Mouse (Mus musculus) testis, postnatal 10 days (tissue): ENCODE measurements around the gene Rev1.

ENCODE experiments used
- DNase-seq: peaks from one replicate; pipeline ENCODE4 v3.0.0; 2021; ENCODE audit warnings: low spot score

Gene Rev1

DNA sequence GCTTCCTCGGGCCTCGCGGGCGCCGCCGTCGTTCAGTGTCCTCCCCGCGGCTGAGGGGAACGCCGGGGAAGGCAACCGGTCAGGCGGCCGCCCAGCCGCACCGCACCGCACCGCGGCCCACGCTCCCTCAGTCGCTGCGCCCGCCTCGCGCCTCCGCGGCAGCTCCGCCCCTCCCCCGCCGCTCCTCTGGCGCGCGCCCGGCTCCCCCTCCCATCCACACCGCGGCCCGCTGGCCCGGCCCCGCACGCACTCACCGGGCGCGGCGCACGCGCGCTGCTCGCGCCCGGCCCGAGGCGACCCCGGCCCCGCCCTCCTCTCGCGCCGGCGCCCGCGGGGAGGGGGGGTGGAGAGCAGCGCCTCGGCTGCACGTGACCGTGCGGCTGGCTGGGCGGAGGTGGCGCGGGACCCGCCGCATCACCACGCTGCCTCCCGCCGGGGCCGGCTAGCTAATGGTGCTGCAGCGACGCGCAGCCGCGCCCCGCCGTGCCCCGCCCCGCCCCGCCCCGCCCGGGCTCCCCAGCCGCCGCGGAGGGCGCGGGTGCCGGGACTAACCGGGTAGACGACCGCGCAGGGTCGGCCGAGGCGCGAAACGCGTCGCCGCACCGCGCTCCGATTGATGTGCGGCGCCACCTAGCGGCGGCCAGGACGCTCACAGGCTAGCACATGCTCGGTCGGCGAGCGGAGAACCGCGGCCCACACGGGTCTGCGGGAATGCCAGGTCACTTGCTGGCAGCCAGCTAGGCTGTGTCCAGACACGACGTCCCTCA, at the start of gene Rev1:
Gene Rev1 (minus strand): TSS at position 301 of the 767 bp plus-strand sequence.
- DNase-seq = peak; percentile 97

DNA sequence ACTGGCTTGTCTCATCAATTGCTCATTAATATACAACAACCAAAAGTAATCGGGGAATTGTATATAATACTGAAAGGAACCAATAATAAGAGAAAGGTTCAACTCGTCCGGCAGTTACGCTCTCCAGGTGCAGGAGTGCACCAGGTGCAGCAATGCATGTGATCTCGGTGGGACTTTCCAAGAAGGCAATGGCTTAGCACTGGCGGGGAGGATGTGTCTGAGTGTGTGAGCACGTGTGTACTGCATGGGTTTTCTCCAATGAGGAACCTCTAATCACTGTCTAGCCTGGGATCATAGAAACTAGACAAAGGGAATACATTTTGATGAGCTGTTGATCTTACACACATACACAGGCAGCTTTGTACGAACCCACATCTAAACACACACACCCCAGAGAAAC, 49.3 kb upstream of the Rev1 start:
- DNase-seq = no peak

DNA sequence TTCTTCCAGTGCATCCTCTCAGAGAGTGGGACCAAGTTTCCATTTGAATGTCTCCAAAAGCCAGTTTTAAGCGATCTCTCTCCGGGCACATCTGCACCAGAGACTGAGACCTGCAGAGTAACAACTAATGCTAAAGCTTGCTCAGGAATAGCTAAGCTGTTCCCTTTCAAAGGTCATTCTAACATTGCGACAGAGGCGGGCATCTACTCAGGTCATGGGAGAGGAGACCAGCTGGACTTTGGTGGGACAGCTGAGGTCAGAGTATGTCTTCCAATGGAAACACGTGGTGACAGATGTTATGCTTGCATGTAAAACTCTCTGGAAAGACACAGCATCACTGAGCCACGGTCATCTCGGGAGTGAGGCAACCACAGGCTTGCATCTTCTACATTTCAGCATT, 46.5 kb upstream of the Rev1 start:
- DNase-seq = no peak

DNA sequence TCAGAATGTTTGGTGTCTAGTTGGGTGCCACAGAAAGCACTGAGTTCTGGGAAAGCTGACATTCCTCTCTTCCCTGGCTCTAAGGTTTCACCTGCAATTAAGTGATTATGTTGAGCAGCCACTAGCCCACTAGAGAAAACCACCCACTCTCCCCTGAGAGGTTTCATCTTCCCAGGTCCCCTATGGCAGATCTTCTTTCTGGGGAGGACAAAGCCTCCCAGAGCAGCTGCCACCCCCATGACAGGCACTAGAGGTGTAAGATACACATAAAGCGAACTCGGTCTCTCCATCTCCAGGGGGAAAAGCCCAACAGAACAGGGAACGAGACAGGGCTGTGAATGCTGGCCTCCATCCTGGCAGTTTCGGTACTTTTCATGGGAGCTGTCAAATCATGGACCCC, 42.3 kb upstream of the Rev1 start:
- DNase-seq = no peak

DNA sequence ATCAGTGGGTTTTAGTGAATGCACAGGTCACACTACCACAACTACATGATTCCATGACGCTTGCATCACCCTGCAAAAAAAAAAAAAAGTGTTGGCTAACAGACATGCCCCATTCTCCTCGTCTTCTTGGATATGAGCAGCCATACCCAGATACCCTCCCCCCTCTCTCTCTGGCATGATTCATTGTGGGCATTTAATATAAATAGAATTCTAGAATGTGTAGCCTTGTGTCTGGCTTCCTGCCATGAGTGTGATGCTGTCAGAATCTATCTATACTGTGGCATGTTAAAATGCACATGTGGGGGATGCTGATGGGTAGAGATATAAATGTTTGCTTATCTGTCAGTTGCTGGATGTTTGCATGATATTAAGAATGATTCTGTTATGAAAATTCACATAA, 36.1 kb upstream of the Rev1 start:
- no peak for DNase-seq

DNA sequence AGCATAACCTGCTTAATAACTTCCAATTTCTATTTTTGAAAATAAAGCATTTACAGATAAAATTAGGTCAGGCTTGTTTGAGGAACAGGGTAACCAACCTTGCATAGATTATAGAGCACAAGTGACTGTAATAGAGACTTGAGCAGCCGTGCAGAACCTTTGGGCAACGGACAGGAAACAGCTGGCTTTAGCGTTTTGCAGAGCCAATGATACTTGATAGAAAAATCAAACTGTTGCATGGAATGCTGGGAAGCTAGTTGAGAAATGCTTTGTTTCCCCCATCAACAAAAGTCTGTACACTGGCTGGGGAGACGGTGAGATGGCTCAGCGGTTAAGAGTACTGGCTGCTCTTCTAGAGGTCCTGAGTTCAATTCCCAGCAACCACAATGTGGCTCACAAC, 20.5 kb upstream of the Rev1 start:
- DNase-seq = no peak

DNA sequence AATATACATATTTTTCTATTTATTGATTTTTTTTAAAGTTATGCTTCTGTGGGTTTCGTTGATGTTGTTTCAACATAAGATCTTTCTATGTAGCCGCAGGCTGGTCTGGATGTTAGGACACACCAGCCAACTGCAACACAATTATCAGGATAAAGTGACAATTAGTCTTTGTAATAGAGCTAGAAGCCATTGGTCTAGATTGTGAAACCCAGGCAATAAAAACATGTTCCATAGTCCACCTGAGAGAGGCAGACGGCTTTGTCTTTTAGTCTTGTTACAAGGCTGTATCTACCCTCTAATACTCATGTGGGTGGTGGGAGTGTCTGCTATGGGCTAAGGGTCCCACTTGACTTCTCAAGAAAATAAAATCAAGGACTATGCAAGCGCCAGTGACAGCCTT, 16.4 kb upstream of the Rev1 start:
- DNase-seq = no peak

DNA sequence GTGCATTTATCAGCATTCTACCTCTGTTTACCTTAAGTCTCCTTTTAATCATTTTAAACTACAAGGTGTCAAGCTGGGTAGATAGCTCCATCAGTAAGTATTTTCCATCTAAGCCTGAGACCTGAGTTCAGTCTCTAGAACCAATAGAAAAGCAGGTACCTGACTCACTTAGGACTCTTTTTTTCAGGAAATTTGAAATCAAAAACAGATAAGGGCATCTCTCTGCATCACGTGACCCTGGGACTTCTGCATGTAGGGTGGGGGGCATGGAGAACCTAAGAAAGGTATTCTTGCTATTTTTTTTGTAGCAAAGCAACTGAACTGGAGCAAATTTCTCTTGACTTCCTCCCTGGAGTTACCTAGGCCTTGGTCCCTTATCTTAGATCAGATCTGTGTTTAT, 11.8 kb upstream of the Rev1 start:
- no peak for DNase-seq

DNA sequence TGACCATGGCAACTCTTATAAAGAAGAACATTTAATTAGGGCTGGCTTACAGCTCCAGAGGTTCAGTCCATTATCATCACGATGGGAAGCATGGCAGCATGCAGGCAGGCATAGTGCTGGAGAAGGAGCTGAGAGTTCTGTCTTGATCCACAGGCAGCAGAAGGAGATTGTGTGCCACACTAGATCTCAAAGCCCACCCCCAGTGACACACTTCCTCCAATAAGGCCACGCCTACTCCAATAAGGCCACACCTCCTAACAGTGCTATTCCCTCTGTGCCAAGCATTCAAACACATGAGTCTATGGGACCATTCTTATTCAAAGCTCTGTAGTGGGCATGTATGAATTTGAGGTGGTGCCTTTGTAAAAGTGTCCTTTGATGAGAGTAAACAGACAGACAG, 11.3 kb upstream of the Rev1 start:
- no peak for DNase-seq

DNA sequence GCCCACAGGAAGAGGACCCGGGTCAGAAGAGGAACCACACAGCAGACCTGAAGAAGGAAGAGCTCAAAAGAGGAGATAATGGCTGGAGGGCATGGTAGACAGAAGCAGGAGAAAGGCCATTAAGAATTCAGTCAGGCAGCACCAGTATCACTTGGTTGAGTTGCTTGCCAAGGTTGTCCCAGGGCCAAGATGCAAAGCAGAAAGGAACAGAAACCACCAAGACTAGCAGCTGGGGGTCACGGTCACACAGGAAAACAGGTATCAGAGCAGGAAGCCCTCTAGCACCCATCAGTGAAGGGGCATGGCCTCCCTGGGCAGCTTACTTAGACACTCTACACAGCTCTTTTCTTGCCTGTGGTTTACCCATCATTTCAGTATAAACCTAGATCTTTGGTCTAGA, 9.8 kb upstream of the Rev1 start:
- no peak for DNase-seq

DNA sequence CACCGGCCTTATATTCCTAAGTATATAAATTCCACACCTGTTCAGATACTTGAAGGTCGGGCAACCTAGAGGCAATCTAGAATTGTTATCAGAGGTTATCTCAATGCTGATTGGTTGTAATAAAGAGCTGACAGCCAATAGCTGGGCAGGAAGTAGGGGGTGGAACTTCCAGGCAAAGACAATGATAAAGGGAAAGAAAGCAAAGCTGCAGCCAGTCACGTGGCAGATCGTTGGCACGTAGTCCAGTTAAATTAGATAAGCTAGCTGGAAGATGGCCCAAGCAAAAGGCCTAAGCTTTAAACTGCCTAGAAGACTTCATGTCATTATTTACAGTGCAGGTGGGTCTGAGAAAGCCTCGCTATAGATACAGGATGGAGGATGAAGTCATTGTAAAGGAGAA, 3.3 kb upstream of the Rev1 start:
- no peak for DNase-seq

DNA sequence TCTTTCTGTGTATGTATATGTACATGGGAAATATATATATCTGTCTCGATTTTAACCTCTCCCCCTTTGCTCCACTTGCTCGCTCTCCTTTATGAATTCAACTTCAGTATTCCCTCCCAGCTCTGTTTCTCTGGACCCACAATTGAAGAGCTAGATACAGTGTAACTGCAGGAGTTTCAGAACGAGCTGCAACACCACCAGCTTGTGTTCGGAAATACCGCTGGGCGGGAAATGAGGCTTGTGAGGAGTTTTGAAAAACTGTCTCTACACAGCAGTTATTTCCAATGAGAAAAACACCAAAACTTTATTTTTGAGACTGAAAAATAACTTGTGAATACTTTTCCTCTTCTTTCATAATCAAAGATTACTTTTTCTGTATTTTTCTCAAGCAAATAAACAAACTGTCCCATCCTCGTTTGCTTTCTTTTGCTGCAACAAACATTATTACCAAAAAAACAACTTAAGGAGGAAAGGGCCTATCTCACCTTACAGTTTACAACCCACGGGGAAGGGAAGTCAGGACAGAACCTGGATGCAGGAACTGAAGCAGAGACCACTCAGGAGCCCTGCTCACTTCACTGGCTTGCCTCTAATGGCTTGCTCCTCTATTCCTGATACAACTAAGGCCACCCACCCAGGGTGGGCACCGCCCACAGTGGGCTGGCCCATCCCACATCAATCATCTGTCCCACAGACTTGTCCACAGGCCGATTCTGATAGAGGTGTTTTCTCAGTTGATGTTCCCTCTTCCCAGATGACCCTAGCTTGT, 1.3 kb upstream of the Rev1 start:
- peak; percentile 50 for DNase-seq

DNA sequence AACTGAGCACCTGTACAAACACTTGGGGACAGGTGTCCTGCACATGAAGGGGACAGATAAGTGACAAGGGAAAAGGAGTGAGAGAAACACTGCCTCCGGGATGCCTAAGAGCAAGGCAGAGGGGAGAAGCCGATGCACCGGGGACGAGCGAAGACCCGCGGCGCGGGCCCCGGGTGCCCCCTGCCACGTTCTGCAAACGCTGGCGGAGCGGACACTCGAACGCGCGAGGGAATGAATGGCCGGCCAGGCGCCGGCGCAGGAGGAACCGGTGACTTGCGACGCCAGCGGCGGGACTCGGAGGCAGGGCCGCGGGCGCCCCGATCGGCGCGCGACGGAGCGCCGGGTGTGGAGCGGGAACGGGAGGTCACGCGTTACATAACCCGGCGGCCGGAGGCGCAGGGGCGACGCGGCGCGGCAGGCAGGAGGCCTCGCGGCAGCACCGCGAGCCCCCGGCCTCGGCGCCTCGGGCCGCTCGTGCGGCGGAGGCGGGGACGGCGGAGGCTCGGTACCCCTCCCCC, 623 bp downstream of the Rev1 start:
- DNase-seq = peak; percentile 78

DNA sequence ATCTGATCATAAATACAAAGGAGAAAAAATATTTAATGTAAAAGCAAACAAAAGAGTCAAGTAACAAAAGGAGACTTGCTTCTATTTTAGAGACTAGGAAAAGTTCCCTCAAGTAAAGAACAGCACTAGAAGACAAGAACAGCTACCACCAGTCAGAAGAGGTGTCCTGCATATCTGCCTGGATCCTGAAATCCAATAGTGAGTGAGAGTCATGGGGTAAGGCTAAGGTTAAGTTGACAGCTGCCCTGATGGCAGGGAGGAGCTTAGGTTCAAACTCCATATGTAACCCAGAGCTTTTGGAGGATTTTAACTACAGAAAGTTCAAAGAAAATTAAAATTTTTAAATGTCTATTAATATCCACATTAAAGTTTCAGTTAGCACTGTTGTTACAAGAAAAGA, 2.6 kb downstream of the Rev1 start:
- no peak for DNase-seq

DNA sequence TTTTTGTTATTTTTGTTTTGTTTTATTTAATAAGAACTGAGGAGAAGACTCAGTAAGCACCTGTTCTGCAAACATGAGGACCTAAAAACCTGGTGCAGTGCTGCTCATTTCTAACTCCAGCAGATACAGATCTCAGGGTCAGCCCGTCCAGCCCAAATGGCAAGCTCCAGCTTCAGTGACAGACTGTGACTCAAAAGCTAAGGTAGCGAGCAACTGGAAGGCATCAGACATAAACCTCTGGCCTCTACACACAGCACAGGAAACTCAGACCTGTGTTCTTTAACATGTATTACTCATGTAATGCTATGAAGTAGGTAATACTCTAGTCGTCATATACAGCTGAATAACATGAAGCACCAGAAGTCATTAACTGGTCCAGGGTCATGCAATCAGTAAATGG, 3.2 kb downstream of the Rev1 start:
- no peak for DNase-seq

DNA sequence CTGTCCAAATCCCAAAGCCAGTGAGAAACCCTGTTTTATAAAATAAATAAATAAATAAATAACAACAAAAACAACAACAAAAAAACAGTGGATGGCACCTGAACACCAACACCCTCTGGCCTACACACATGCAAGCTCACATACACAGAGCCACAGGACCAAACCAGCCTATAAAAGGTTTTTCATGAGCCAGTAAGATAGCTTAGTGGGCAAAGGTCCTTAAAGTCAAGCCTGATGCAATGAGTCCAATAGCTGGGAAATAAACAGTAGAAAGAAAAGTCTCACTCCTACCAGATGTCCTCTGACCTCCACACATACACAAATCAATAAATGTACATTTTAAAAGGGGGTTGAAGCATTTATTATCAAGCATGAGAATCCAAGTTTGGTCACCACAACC, 5.3 kb downstream of the Rev1 start:
- DNase-seq = no peak

DNA sequence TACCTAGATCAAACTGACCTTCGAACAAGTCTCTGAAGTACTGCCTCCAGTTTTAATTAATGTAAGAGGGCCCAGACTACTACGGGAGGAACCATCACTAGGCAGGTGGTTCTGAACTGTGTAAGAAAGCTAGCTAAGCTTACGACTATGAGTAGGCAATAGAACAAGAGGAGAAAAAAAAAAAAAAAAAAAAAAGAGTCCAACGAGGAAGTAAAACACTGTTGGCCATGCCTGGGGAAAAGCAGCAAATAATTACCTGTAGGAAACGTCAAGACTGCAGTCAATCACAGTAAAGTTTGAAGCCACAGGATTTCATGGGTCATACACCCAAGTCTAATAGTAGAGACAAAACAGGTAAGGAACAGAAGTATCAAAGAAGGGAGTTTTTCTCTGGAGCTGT, 8.7 kb downstream of the Rev1 start:
- no peak for DNase-seq

DNA sequence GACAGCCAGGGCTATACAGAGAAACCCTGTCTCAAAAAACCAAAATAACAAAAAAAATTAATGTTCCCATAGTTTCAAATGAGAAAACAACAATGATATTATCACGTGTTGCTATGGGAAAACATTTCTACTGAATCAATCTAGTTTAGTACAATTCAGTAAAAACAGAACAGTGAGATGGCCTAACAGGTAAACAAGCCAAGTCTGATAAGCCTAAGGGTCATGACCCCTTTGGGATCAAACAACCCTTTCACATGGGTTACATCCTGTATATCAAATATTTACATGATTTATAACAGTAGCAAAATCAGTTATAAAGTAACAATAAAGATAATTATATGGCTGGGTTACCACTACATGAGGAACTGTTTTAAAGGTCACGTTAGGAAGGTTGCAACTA, 11.0 kb downstream of the Rev1 start:
- DNase-seq = no peak

DNA sequence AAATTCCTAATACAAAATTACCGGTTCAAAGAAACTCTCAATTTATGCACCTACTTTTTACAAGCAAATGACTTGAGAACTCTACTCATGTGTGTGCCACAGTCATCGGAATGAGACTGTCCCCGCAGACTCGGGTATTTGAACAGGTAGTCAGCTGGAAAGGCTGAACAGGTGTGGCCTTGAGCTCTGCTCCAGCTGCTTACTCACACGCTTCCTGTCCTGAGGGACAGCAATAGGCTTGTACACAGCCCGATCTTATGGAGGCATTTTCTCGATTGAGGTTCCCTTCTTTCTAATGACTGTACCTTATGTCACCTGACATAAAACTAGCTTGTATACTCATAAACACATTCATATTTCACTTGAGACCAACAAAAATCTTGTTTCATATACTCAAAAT, 19.8 kb downstream of the Rev1 start:
- DNase-seq = no peak

DNA sequence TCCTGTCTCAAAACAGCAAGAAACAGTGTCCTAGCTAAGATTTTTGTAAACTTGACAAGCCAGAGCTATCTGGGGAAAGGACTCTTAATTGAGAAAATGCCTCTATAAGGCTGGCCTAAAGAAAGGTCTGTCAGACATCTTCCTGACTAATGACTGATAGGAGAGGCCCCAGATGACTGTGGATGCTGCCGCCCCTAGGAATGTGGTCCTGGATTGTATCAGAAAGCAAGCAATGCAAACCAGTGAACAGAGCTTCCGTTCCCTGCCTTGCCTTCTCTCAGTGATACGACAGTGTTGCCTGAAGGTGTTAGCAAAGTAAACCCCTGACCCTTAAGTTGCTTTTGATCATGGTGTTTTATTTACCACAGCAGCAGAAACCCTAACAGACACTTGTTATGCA, 25.8 kb downstream of the Rev1 start:
- DNase-seq = no peak

DNA sequence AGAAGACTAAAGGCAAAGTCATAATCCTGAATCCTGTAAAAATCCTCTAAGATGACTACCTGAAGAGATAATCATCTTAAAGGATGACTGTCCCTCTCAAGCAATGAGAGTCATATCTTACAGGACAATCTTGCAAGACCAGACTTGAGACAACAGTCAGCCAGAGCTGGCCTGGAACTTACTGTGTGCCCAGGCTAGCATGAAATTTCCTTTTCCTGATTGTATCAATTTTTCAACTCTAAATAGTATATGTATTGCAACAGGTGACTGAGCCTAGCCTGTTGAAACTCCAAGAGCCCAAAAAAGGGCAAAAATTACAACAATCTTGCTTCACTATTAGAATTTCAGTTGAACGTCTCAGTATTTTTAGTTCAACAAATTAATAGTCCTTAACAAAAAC, 26.4 kb downstream of the Rev1 start:
- DNase-seq = no peak

DNA sequence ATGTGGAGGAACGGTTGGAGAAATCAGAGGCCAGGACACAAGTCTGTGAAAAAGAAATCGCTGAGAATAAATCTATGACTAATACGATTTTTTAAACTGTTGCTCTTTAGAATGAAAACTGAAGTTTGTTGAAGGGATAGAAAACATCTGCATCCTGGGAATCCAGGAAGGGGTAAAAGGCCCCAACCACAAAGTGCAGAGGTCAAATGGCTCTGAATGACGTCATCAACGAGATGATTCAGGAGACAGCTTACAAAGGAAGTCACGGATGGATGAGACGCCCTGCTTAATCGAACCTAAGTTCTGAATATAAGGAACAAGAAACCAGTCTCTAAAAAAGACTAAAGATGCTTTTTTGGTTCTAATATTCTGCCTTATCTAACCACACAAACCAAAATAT, 48.3 kb downstream of the Rev1 start:
- DNase-seq = no peak

DNA sequence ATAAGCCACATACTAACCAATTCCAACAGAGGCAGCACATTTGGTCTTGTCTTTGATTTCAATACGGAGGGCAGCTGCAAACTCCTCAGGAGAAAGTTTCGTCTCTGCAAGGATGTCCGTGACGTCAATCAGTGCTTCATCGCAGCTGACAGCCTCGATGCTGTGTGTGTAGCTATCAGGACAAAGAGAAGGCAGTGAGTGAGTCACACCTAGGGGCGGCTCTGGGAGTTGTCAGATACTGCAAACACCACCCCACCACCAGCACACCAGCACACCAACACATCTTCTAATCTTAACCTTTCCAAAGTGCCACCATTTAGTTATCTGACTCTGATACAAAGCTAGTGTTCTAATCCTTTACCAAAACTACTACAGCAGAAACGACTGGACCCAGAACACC, 58.3 kb downstream of the Rev1 start:
- no peak for DNase-seq

DNA sequence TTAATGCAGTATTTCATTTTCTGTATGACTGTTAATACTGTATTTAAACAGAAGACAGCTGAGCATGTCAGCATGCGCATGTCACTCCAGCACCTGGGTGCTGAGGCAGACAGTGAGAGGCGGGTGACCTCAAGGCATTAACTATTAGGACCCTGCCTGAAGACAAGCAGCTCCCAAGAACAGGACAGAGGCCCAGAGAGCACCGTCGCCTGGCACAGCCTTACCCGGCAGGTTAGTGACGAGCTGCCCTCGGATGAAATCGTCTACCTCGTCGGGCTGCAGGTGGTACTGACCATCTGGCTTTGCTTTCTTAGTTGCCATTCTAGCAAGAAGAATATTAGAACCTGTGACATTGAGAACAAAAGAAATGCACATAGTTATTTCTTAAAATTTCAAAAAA, 62.3 kb downstream of the Rev1 start:
- DNase-seq = no peak
